Mouse (Mus musculus): ENCODE results near the gene Lrrc75a. TPM values are rescaled to one million over a fixed set of nuclear protein-coding genes. Genes with fewer than 3 reads are reported as not detected.

The Lrrc75a gene
- polyA plus RNA-seq (2012; rRNA removed), result 6.0 and 6.9 TPM in 2 replicates

- no peaks in the 10 kb centered on the region for H3K36me3 ChIP-seq (ENCODE audit: control insufficient read depth, insufficient read depth, low read length)
- no peak for TF ChIP-seq CTCF (IDR thresholded peaks at IDR 0.05; ENCODE audit: borderline replicate concordance, control insufficient read depth, extremely low read depth, insufficient read depth, low read length, poor library complexity)
- 0 out of 2 replicates have a peak, but pooled peaks have one; percentile 17 for TF ChIP-seq POLR2A (IDR thresholded peaks at IDR 0.05; ENCODE audit: control insufficient read depth, extremely low read depth, insufficient read depth, low read length, poor library complexity)
- peak within 1 kb of the TSS; percentile 39 for H3K27ac ChIP-seq (ENCODE audit: control insufficient read depth, insufficient read depth, low read length)
- H3K4me3 ChIP-seq (ENCODE audit: control insufficient read depth, insufficient read depth, low read length), result peak within 1 kb of the TSS; percentile 94
- H3K4me1 ChIP-seq (replicated peaks; ENCODE audit: control insufficient read depth, insufficient read depth, low read length), result peaks cover 4% of the 10 kb centered on the region; the same call in 1 of the 2 replicates
- no peaks in the 10 kb centered on the region for H3K27me3 ChIP-seq (ENCODE audit: control insufficient read depth, insufficient read depth, low read length)
- peak; percentile 40 for DNase-seq
- WGBS, result 2% methylated on average over 81 of the region's 86 CpGs
These were observed at the start of gene Lrrc75a for GRCm38 (mm10) chr11:62647661-62648590. Gene Lrrc75a (minus strand): TSS chr11:62648523.

- no peak for TF ChIP-seq CTCF (IDR thresholded peaks at IDR 0.05; ENCODE audit: borderline replicate concordance, control insufficient read depth, extremely low read depth, insufficient read depth, low read length, poor library complexity)
- no peak for TF ChIP-seq POLR2A (IDR thresholded peaks at IDR 0.05; ENCODE audit: control insufficient read depth, extremely low read depth, insufficient read depth, low read length, poor library complexity)
- no peak for DNase-seq
- H3K4me1 ChIP-seq (replicated peaks; ENCODE audit: control insufficient read depth, insufficient read depth, low read length), result no peaks in the 10 kb centered on the region
- no peaks in the 10 kb centered on the region for H3K36me3 ChIP-seq (ENCODE audit: control insufficient read depth, insufficient read depth, low read length)
- H3K4me3 ChIP-seq (ENCODE audit: control insufficient read depth, insufficient read depth, low read length), result no peak overlapping the region
- 96% methylated on average over 8 of the region's 8 CpGs for WGBS
- no peaks in the 10 kb centered on the region for H3K27me3 ChIP-seq (ENCODE audit: control insufficient read depth, insufficient read depth, low read length)
- H3K27ac ChIP-seq (ENCODE audit: control insufficient read depth, insufficient read depth, low read length), result no peak overlapping the region
These were observed 46.8 kb upstream of the Lrrc75a start for GRCm38 (mm10) chr11:62695126-62695525.

- TF ChIP-seq CTCF (IDR thresholded peaks at IDR 0.05; ENCODE audit: borderline replicate concordance, control insufficient read depth, extremely low read depth, insufficient read depth, low read length, poor library complexity) (no peak), POLR2A (IDR thresholded peaks at IDR 0.05; ENCODE audit: control insufficient read depth, extremely low read depth, insufficient read depth, low read length, poor library complexity) (no peak)
- H3K27ac ChIP-seq (ENCODE audit: control insufficient read depth, insufficient read depth, low read length), result no peak overlapping the region
- no peaks in the 10 kb centered on the region for H3K27me3 ChIP-seq (ENCODE audit: control insufficient read depth, insufficient read depth, low read length)
- DNase-seq, result peak; percentile 10
- H3K4me1 ChIP-seq (replicated peaks; ENCODE audit: control insufficient read depth, insufficient read depth, low read length), result no peaks in the 10 kb centered on the region
- 16% methylated on average over 11 of the region's 11 CpGs for WGBS
- H3K4me3 ChIP-seq (ENCODE audit: control insufficient read depth, insufficient read depth, low read length), result no peak overlapping the region
- H3K36me3 ChIP-seq (ENCODE audit: control insufficient read depth, insufficient read depth, low read length), result no peaks in the 10 kb centered on the region
These were observed 45.2 kb upstream of the Lrrc75a start for GRCm38 (mm10) chr11:62693299-62694184.

GRCm38 (mm10) chr11:62691592-62691991 is 43.3 kb upstream of the Lrrc75a start:
- TF ChIP-seq POLR2A (IDR thresholded peaks at IDR 0.05; ENCODE audit: control insufficient read depth, extremely low read depth, insufficient read depth, low read length, poor library complexity), result no peak
- TF ChIP-seq CTCF (IDR thresholded peaks at IDR 0.05; ENCODE audit: borderline replicate concordance, control insufficient read depth, extremely low read depth, insufficient read depth, low read length, poor library complexity), result no peak
- 94% methylated on average over 3 of the region's 3 CpGs for WGBS
- no peaks in the 10 kb centered on the region for H3K27me3 ChIP-seq (ENCODE audit: control insufficient read depth, insufficient read depth, low read length)
- no peak overlapping the region for H3K27ac ChIP-seq (ENCODE audit: control insufficient read depth, insufficient read depth, low read length)
- no peaks in the 10 kb centered on the region for H3K4me1 ChIP-seq (replicated peaks; ENCODE audit: control insufficient read depth, insufficient read depth, low read length)
- H3K4me3 ChIP-seq (ENCODE audit: control insufficient read depth, insufficient read depth, low read length), result no peak overlapping the region
- H3K36me3 ChIP-seq (ENCODE audit: control insufficient read depth, insufficient read depth, low read length), result no peaks in the 10 kb centered on the region
- DNase-seq, result no peak

GRCm38 (mm10) chr11:62679954-62680353 is 31.6 kb upstream of the Lrrc75a start:
- 93% methylated on average over 4 of the region's 4 CpGs for WGBS
- Histone ChIP-seq H3K27me3 (ENCODE audit: control insufficient read depth, insufficient read depth, low read length) (no peaks in the 10 kb centered on the region), H3K4me3 (ENCODE audit: control insufficient read depth, insufficient read depth, low read length) (no peak overlapping the region), H3K36me3 (ENCODE audit: control insufficient read depth, insufficient read depth, low read length) (no peaks in the 10 kb centered on the region), H3K27ac (ENCODE audit: control insufficient read depth, insufficient read depth, low read length) (no peak overlapping the region), H3K4me1 (replicated peaks; ENCODE audit: control insufficient read depth, insufficient read depth, low read length) (peaks cover 13% of the 10 kb centered on the region)
- no peak for TF ChIP-seq CTCF (IDR thresholded peaks at IDR 0.05; ENCODE audit: borderline replicate concordance, control insufficient read depth, extremely low read depth, insufficient read depth, low read length, poor library complexity)
- no peak for TF ChIP-seq POLR2A (IDR thresholded peaks at IDR 0.05; ENCODE audit: control insufficient read depth, extremely low read depth, insufficient read depth, low read length, poor library complexity)
- no peak for DNase-seq

GRCm38 (mm10) chr11:62678778-62679354 is 30.5 kb upstream of the Lrrc75a start:
- H3K4me3 ChIP-seq (ENCODE audit: control insufficient read depth, insufficient read depth, low read length), result no peak overlapping the region
- TF ChIP-seq POLR2A (IDR thresholded peaks at IDR 0.05; ENCODE audit: control insufficient read depth, extremely low read depth, insufficient read depth, low read length, poor library complexity) (no peak), CTCF (IDR thresholded peaks at IDR 0.05; ENCODE audit: borderline replicate concordance, control insufficient read depth, extremely low read depth, insufficient read depth, low read length, poor library complexity) (no peak)
- H3K27me3 ChIP-seq (ENCODE audit: control insufficient read depth, insufficient read depth, low read length), result no peaks in the 10 kb centered on the region
- H3K27ac ChIP-seq (ENCODE audit: control insufficient read depth, insufficient read depth, low read length), result no peak overlapping the region
- peaks cover 13% of the 10 kb centered on the region for H3K4me1 ChIP-seq (replicated peaks; ENCODE audit: control insufficient read depth, insufficient read depth, low read length)
- DNase-seq, result no peak
- no peaks in the 10 kb centered on the region for H3K36me3 ChIP-seq (ENCODE audit: control insufficient read depth, insufficient read depth, low read length)
- WGBS, result 73% methylated on average over 7 of the region's 7 CpGs
